Mouse (Mus musculus) hindbrain, embryonic 16.5 days (tissue): ENCODE measurements around the gene Vmn2r118. TPM values are rescaled to one million over a fixed set of nuclear protein-coding genes. Genes with fewer than 3 reads are reported as not detected.

Experiments
- ATAC-seq: fragments of 200-750 bp; cut with Nextera tagmentation; 2 replicates; pipeline ENCODE4 v1.8.0; 2017; ENCODE audit warnings: moderate TSS enrichment, moderate library complexity
- H3K27ac ChIP-seq: fragments of 300-500 bp; sonication (generic); 2 replicates; pipeline ENCODE4 v1.5.1; 2014; ENCODE audit warnings: low read depth, mild to moderate bottlenecking, control low read depth, low read length, moderate library complexity
- H3K27me3 ChIP-seq: fragments of 300-500 bp; sonication (generic); replicated peaks from 2 replicates; pipeline ENCODE4 v1.6.1; 2014; ENCODE audit warnings: low read length; ENCODE audit not compliant: control insufficient read depth, insufficient read depth
- H3K36me3 ChIP-seq: fragments of 300-500 bp; sonication (generic); 2 replicates; pipeline ENCODE4 v1.6.1; 2014; ENCODE audit warnings: mild to moderate bottlenecking, low read length, moderate library complexity, mixed read lengths; ENCODE audit not compliant: control insufficient read depth, insufficient read depth
- H3K4me1 ChIP-seq: fragments of 300-500 bp; sonication (generic); 2 replicates; pipeline ENCODE4 v1.6.1; 2014; ENCODE audit warnings: low read depth, low read length; ENCODE audit not compliant: control insufficient read depth, insufficient read depth
- H3K4me2 ChIP-seq: fragments of 300-500 bp; sonication (generic); 2 replicates; pipeline ENCODE4 v1.6.1; 2014; ENCODE audit warnings: mild to moderate bottlenecking, low read length, control low read depth, moderate library complexity
- H3K4me3 ChIP-seq: fragments of 300-500 bp; sonication (generic); 2 replicates; pipeline ENCODE4 v1.5.1; 2014; ENCODE audit warnings: mild to moderate bottlenecking, low read length, control low read depth, moderate library complexity
- H3K9ac ChIP-seq: fragments of 300-500 bp; sonication (generic); 2 replicates; pipeline ENCODE4 v1.6.1; 2014; ENCODE audit warnings: low read depth, mild to moderate bottlenecking, control low read depth, low read length, moderate library complexity
- H3K9me3 ChIP-seq: fragments of 300-500 bp; sonication (generic); 2 replicates; pipeline ENCODE4 v1.6.1; 2014; ENCODE audit warnings: mild to moderate bottlenecking, low read length, moderate library complexity; ENCODE audit not compliant: control insufficient read depth
- WGBS: fragments of 180-500 bp; shearing (Covaris S2); extraction: QIAGEN DNeasy Blood & Tissue Kit; methylation state at CpG from one replicate; pipeline ENCODE4 v1.1.7; 2014; 5-methylcytosine and 5-hydroxymethylcytosine counted together
- polyA plus RNA-seq: library from polyadenylated mRNA; unstranded; fragments of >200 nt; fragmentation: Nextera tagmentation; extraction: Ambion mirVana; gene quantifications from 2 replicates; pipeline ENCODE4 v1.2.1, GENCODE M21; 2015

Vmn2r118 gene
- polyA plus RNA-seq = not detected in 2 replicates

- Histone ChIP-seq H3K9ac (no peak within 1 kb of the TSS), H3K27ac (no peak within 1 kb of the TSS), H3K36me3 (no peaks in the 10 kb centered on the region), H3K27me3 (no peaks in the 10 kb centered on the region), H3K4me1 (no peaks in the 10 kb centered on the region), H3K9me3 (no peaks in the 10 kb centered on the region), H3K4me2 (no peak within 1 kb of the TSS), H3K4me3 (no peak within 1 kb of the TSS)
- no peak for ATAC-seq
- 90% methylated on average over 3 of the region's 3 CpGs for WGBS
These were observed at the start of gene Vmn2r118 for GRCm38 (mm10) chr17:55625092-55625491. Gene Vmn2r118 (minus strand): TSS chr17:55625192.

DNA sequence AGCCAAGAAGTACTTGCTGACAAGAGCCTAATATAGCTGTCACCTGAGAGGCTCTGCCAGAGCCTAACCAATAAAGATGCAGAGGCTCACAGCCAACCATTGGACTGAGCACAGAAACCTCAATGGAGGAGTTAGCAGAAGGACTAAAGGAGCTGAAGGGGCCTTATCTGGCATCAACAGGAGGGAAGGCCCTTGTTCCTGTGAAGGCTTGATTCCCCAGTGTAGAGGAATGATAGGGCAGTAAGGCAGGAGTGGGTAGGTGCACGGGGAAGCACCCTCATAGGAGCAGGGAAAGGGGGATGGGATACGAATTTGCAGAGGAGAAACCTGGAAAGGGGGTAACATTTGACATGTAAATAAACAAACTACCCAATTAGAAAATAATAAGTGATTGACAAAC lies 36.1 kb upstream of the Vmn2r118 start:
- Histone ChIP-seq H3K9me3 (no peaks in the 10 kb centered on the region), H3K4me3 (no peak overlapping the region), H3K27ac (no peak overlapping the region), H3K4me1 (no peaks in the 10 kb centered on the region), H3K36me3 (peaks cover 7% of the 10 kb centered on the region; the same call in 1 of the 2 replicates), H3K4me2 (no peak overlapping the region), H3K9ac (no peak overlapping the region), H3K27me3 (no peaks in the 10 kb centered on the region)
- 93% methylated on average over 2 of the region's 2 CpGs for WGBS
- ATAC-seq = no peak

GRCm38 (mm10) chr17:55590838-55591237 lies 34.2 kb downstream of the Vmn2r118 start:
- Histone ChIP-seq H3K27ac (no peak overlapping the region), H3K4me3 (no peak overlapping the region), H3K4me2 (no peak overlapping the region), H3K36me3 (no peaks in the 10 kb centered on the region), H3K9ac (no peak overlapping the region), H3K9me3 (no peaks in the 10 kb centered on the region), H3K27me3 (no peaks in the 10 kb centered on the region), H3K4me1 (no peaks in the 10 kb centered on the region)
- WGBS = 84% methylated on average over 1 of the region's 1 CpGs
- ATAC-seq = no peak

GRCm38 (mm10) chr17:55561774-55562173 lies 63.2 kb downstream of the Vmn2r118 start:
- Histone ChIP-seq H3K4me2 (no peak overlapping the region), H3K4me1 (no peaks in the 10 kb centered on the region), H3K9ac (no peak overlapping the region), H3K9me3 (no peaks in the 10 kb centered on the region), H3K27ac (no peak overlapping the region), H3K27me3 (no peaks in the 10 kb centered on the region), H3K4me3 (no peak overlapping the region), H3K36me3 (no peaks in the 10 kb centered on the region)
- WGBS = 59% methylated on average over 2 of the region's 2 CpGs
- no peak for ATAC-seq

DNA sequence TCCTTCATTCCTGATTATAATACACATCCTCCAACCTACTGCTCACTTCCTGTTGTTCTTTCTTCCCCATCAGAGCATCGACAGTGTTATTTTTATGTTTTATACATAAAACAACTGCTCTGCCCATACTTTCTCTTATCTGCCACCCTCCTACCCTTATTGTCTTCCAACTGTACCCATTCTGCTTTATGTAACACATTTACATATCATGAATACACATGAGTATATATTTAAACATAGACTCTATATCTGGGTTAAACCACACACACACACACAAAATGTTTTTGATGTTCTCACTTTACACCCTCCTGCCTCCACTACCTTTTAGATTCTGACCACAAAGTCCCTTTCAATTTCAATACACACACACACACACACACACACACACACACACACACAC lies 76.5 kb downstream of the Vmn2r118 start:
- no peaks in the 10 kb centered on the region for H3K36me3 ChIP-seq
- H3K4me3 ChIP-seq = no peak overlapping the region
- H3K27me3 ChIP-seq = no peaks in the 10 kb centered on the region
- no peak overlapping the region for H3K27ac ChIP-seq
- no peak overlapping the region for H3K4me2 ChIP-seq
- H3K4me1 ChIP-seq = no peaks in the 10 kb centered on the region
- WGBS = 84% methylated on average over 1 of the region's 1 CpGs
- no peaks in the 10 kb centered on the region for H3K9me3 ChIP-seq
- no peak for ATAC-seq
- H3K9ac ChIP-seq = no peak overlapping the region

Other genes starting within 250 kb of the Vmn2r118 start
- gene St6gal2, start 179.8 kb downstream of the Vmn2r118 start, polyA plus RNA-seq = 37.1 and 38.1 TPM in 2 replicates
- gene Pot1b, start 87.4 kb upstream of the Vmn2r118 start, polyA plus RNA-seq = 5.3 and 5.8 TPM in 2 replicates
- 0.09 and 0.15 TPM in 2 replicates for gene Adgre4, start 124.8 kb upstream of the Vmn2r118 start, polyA plus RNA-seq